ENCODE assay signal across 21 mouse cellular contexts in the genomic region with DNA sequence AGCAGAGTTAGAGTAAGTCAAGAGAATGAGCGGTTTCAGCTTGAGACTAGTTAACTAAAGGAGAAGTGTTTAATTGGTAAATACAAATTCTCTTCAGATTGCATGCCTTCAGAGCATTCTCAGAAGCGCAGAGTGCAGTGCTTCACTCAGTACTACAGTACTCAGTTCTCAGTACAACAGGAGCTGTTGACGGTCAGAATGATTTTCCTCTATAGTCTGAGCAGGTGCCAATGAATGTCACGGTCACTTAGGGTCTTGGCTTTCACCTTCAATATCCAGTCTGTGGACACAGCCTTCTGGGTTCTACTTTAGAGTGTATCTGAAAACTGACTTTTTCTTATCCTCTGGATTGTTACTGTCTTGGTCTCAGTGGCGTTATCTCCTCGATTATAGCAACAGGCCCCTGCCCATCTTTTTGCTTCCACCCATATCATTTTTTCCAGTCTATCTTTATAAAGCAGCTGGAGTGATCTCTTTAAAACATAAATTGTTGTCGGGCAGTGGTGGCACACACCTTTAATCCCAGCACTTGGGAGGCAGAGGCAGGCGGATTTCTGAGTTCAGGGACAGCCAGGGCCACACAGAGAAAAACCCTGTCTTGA. TPM values are rescaled to one million over a fixed set of nuclear protein-coding genes. Genes with fewer than 3 reads are reported as not detected.
DNase-seq lines count a peak whose midpoint lies in the region; ATAC-seq and TF ChIP-seq lines count a peak whose summit lies in the region.
"Had no signal": no experiment of that assay in that cellular context is flagged by ENCODE, and none has a peak within 500 bp of the region (broad histone marks: within the 10 kb centered on the region; RNA-seq: fewer than 3 reads in every experiment).

No protein-coding gene starts in this region.

- H3K9ac ChIP-seq in heart, postnatal 0 days (replicated peaks; ENCODE audit: low read depth, low read length): no peak overlapping the region
- peak overlapping the region; percentile 43; the same call in 1 of the 2 replicates for H3K9ac ChIP-seq in liver, adult 2 months (ENCODE audit: low read depth, low read length)
- H3K9ac ChIP-seq: hindbrain, embryonic 14.5 days; neural tube, embryonic 15.5 days had no signal

- TF ChIP-seq EP300 in heart, postnatal 0 days (IDR thresholded peaks at IDR 0.05; ENCODE audit: low read depth): no peak

- TF ChIP-seq POLR2A in bone marrow macrophage, adult 2 months (IDR thresholded peaks at IDR 0.05; ENCODE audit: borderline replicate concordance, low read depth, low read length): no peak
- no peak for TF ChIP-seq POLR2A in liver, adult 2 months (IDR thresholded peaks at IDR 0.05; ENCODE audit: extremely low read depth, insufficient read depth, low read length)

- no peak for DNase-seq in heart, postnatal 0 days (ENCODE audit: low spot score)
- DNase-seq in heart, adult 9 months (ENCODE audit: low spot score in 2 of 2): no peak
- DNase-seq in liver, adult 2 months (ENCODE audit: extremely low read depth, low read depth, low spot score): no peak
- no peak for DNase-seq in cerebellum, adult 11 months
- DNase-seq: adrenal gland, postnatal 36 days; gastrocnemius, postnatal 10 days; kidney, postnatal 25 days; layer of hippocampus, adult 9-11 months; lung, adult 2 months; retina, postnatal 1 day; thymus, adult 2 months had no signal

- H3K27me3 ChIP-seq in heart, postnatal 0 days (ENCODE audit: control insufficient read depth, insufficient read depth, low read length): no peaks in the 10 kb centered on the region
- no peaks in the 10 kb centered on the region for H3K27me3 ChIP-seq in liver, adult 2 months (ENCODE audit: control insufficient read depth, insufficient read depth, low read length)
- H3K27me3 ChIP-seq: neural tube, embryonic 15.5 days had no signal

- H3K79me2 ChIP-seq in liver, adult 2 months (ENCODE audit: control insufficient read depth, insufficient read depth, low read length): peaks cover 40% of the 10 kb centered on the region

- H3K27ac ChIP-seq in heart, postnatal 0 days (ENCODE audit: low read depth): peak overlapping the region; percentile 49
- peak overlapping the region; percentile 71 for H3K27ac ChIP-seq in bone marrow macrophage, adult 2 months (ENCODE audit: insufficient read depth, low read depth, low read length)
- H3K27ac ChIP-seq in liver, adult 2 months (replicated peaks; ENCODE audit: insufficient read depth, low read depth, low read length): peak overlapping the region; percentile 51
- H3K27ac ChIP-seq: hindbrain, embryonic 14.5 days; midbrain, embryonic 10.5 days; neural tube, embryonic 15.5 days had no signal

- no peak overlapping the region for H3K4me2 ChIP-seq in heart, postnatal 0 days (ENCODE audit: low read depth, low read length)
- H3K4me2 ChIP-seq: hindbrain, embryonic 14.5 days; neural tube, embryonic 15.5 days had no signal

- 69% methylated on average over 8 of the region's 8 CpGs for WGBS in heart, postnatal 0 days
- 50% methylated on average over 8 of the region's 8 CpGs for WGBS in liver, adult 2 months

- TF ChIP-seq CTCF in heart, postnatal 0 days (IDR thresholded peaks at IDR 0.05; ENCODE audit: low read depth): no peak
- TF ChIP-seq CTCF in bone marrow macrophage, adult 2 months (IDR thresholded peaks at IDR 0.05; ENCODE audit: low read depth, low read length): no peak
- TF ChIP-seq CTCF in liver, adult 2 months (IDR thresholded peaks at IDR 0.05; ENCODE audit: low read depth, low read length): no peak

- no peaks in the 10 kb centered on the region for H3K9me3 ChIP-seq in heart, postnatal 0 days (replicated peaks; ENCODE audit: control insufficient read depth, low read length)
- H3K9me3 ChIP-seq: midbrain, embryonic 10.5 days; neural tube, embryonic 15.5 days had no signal

- no peak overlapping the region for H3K4me3 ChIP-seq in heart, postnatal 0 days (ENCODE audit: low read depth, low read length)
- H3K4me3 ChIP-seq in bone marrow macrophage, adult 2 months (ENCODE audit: insufficient read depth, low read length): peak overlapping the region; percentile 7; the same call in 1 of the 2 replicates
- no peak overlapping the region for H3K4me3 ChIP-seq in liver, adult 2 months (ENCODE audit: insufficient read depth, low read depth, low read length)
- H3K4me3 ChIP-seq: midbrain, embryonic 10.5 days; neural tube, embryonic 15.5 days had no signal

- H3K36me3 ChIP-seq in heart, postnatal 0 days (replicated peaks; ENCODE audit: control insufficient read depth, insufficient read depth, low read length): no peaks in the 10 kb centered on the region
- no peaks in the 10 kb centered on the region for H3K36me3 ChIP-seq in liver, adult 2 months (ENCODE audit: control insufficient read depth, insufficient read depth, low read length)
- H3K36me3 ChIP-seq: neural tube, embryonic 15.5 days had no signal

- ATAC-seq in heart, postnatal 0 days (ENCODE audit: insufficient read depth, low read depth): no peak
- peak; percentile 67 for ATAC-seq in megakaryocyte progenitor cell, adult 5-6 weeks (replicated peaks; ENCODE audit: poor library complexity)
- no peak for ATAC-seq in inflammation-experienced regulatory T-cells, adult 6 months
- ATAC-seq: activated CD4-positive, CD25-positive, alpha-beta regulatory T cell, adult 4 months; CD4-positive, CD25-positive, alpha-beta regulatory T cell, adult 4 months; forebrain, embryonic 16.5 days; intestine, postnatal 0 days had no signal

- H3K4me1 ChIP-seq in heart, postnatal 0 days (ENCODE audit: control insufficient read depth, insufficient read depth): peaks cover 62% of the 10 kb centered on the region
- peaks cover 59% of the 10 kb centered on the region for H3K4me1 ChIP-seq in bone marrow macrophage, adult 2 months (ENCODE audit: control insufficient read depth, insufficient read depth, low read length)
- peaks cover 36% of the 10 kb centered on the region for H3K4me1 ChIP-seq in liver, adult 2 months (ENCODE audit: control insufficient read depth, insufficient read depth, low read length)
- H3K4me1 ChIP-seq: midbrain, embryonic 10.5 days had no signal

RNA-seq across cellular contexts. Expression of a gene that starts 19.4 kb away (rescaled TPM):
- total RNA-seq in heart, postnatal 0 days (2014; rRNA removed; ENCODE audit: low replicate concordance): 132 and 176 TPM in 2 replicates
- polyA plus RNA-seq in heart, postnatal 0 days (2015; fragmentation: Nextera tagmentation; extraction: Ambion mirVana): 407 and 417 TPM in 2 replicates
- polyA plus RNA-seq in bone marrow macrophage, adult 2 months (2012; ENCODE audit: insufficient read depth, insufficient read length, missing spikeins): 365 TPM in 2 replicates
- total RNA-seq in liver, adult 2 months (2014; rRNA removed): 58.4 and 63.4 TPM in 2 replicates
- polyA plus RNA-seq in liver, adult 2 months (2012; rRNA removed): 41.1 and 49.5 TPM in 2 replicates
- total RNA-seq in megakaryocyte progenitor cell, adult 5-6 weeks (2015): 310 and 335 TPM in 2 replicates
- 303 and 393 TPM in 2 replicates for total RNA-seq in megakaryocyte progenitor cell, adult 5-6 weeks (2017)
- 1,000 to 10,000 TPM; 1,860 to 2,586 (median 2,027) TPM for polyA plus RNA-seq in inflammation-experienced regulatory T-cells, adult 6 months (2017; shearing (Covaris generic))
